Mouse (Mus musculus): ENCODE results near the gene Adck1. TPM values are rescaled to one million over a fixed set of nuclear protein-coding genes. Genes with fewer than 3 reads are reported as not detected.
"Not testable (repeated sequence)": the region's sequence is repeated elsewhere in the genome, so short reads cannot be mapped to it uniquely, and the experiment has no call there.

Gene Adck1
- total and polyA plus RNA-seq, 2 experiments, result 13.5 to 24.4 TPM

DNA sequence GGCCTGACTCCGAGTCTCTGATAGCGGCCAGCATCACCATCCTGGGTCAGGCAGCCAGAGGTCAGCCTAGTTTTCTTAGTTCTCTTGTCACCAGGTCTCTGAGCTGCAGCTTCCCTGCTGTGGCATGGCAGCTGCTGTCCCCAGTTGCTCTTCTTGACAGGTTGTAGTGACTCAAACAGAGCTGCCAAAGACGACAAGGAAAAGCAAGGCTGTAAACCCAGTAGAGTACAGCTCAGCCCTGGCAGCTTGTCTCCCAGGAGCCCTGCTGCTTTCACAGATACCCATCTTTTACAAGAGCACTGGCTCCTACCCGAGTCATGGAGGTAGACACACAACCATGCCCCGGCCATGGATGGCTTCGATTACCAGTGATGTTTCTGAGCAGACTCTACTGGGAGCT is 108.3 kb downstream of the Adck1 start:
- 84% methylated on average over 6 of the region's 6 CpGs for WGBS
- no peaks in the 10 kb centered on the region for H3K4me1 ChIP-seq (ENCODE audit: control insufficient read depth, insufficient read depth, low read length)
- TF ChIP-seq CTCF (IDR thresholded peaks at IDR 0.05; ENCODE audit: low read depth, low read length) (no peak), POLR2A (IDR thresholded peaks at IDR 0.05; ENCODE audit: extremely low read depth, insufficient read depth, low read length) (no peak)
- H3K79me2 ChIP-seq (ENCODE audit: control insufficient read depth, insufficient read depth, low read length), result no peaks in the 10 kb centered on the region
- no peaks in the 10 kb centered on the region for H3K27me3 ChIP-seq (ENCODE audit: control insufficient read depth, insufficient read depth, low read length)
- H3K9ac ChIP-seq (ENCODE audit: low read depth, low read length), result no peak overlapping the region
- H3K36me3 ChIP-seq (ENCODE audit: control insufficient read depth, insufficient read depth, low read length), result no peaks in the 10 kb centered on the region
- no peak overlapping the region for H3K4me3 ChIP-seq (ENCODE audit: insufficient read depth, low read depth, low read length)
- no peak for DNase-seq (ENCODE audit: extremely low read depth, low read depth, low spot score)
- H3K27ac ChIP-seq (replicated peaks; ENCODE audit: insufficient read depth, low read depth, low read length), result no peak overlapping the region

DNA sequence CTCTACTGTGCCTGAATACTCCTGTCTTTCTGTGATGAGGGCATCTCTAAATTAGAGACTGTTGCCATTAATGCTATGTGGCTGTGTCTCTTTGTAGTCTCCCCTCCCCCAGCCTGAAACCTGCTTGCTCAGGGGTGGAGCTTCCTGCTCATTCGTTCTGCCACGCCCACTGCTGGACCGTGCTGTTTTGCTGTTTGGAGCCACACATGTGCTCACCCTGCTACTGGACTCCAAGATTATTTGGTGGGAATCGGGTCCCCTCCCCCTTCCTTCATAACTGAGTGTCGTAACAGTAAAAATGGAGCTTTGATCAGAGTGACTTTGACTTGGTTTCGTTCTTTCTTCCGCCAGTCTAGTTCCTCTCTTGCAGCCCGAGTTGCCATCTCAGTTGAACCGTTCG is 111.5 kb downstream of the Adck1 start:
- peak; percentile 16 for DNase-seq (ENCODE audit: extremely low read depth, low read depth, low spot score)
- H3K27me3 ChIP-seq (ENCODE audit: control insufficient read depth, insufficient read depth, low read length); H3K79me2 ChIP-seq (ENCODE audit: control insufficient read depth, insufficient read depth, low read length); H3K36me3 ChIP-seq (ENCODE audit: control insufficient read depth, insufficient read depth, low read length); H3K4me3 ChIP-seq (ENCODE audit: insufficient read depth, low read depth, low read length); H3K27ac ChIP-seq (replicated peaks; ENCODE audit: insufficient read depth, low read depth, low read length); H3K4me1 ChIP-seq (ENCODE audit: control insufficient read depth, insufficient read depth, low read length); H3K9ac ChIP-seq (ENCODE audit: low read depth, low read length): not testable (repeated sequence)
- WGBS, result 59% methylated on average over 10 of the region's 10 CpGs

- TF ChIP-seq CTCF (IDR thresholded peaks at IDR 0.05; ENCODE audit: low read depth, low read length) (no peak), POLR2A (IDR thresholded peaks at IDR 0.05; ENCODE audit: extremely low read depth, insufficient read depth, low read length) (no peak)
- Histone ChIP-seq H3K4me3 (ENCODE audit: insufficient read depth, low read depth, low read length) (no peak overlapping the region), H3K27ac (replicated peaks; ENCODE audit: insufficient read depth, low read depth, low read length) (no peak overlapping the region), H3K36me3 (ENCODE audit: control insufficient read depth, insufficient read depth, low read length) (no peaks in the 10 kb centered on the region), H3K9ac (ENCODE audit: low read depth, low read length) (no peak overlapping the region), H3K27me3 (ENCODE audit: control insufficient read depth, insufficient read depth, low read length) (no peaks in the 10 kb centered on the region), H3K79me2 (ENCODE audit: control insufficient read depth, insufficient read depth, low read length) (no peaks in the 10 kb centered on the region), H3K4me1 (ENCODE audit: control insufficient read depth, insufficient read depth, low read length) (no peaks in the 10 kb centered on the region)
- 40% methylated on average over 3 of the region's 3 CpGs for WGBS
- peak; percentile 50 for DNase-seq (ENCODE audit: extremely low read depth, low read depth, low spot score)
These were observed 112.5 kb downstream of the Adck1 start for GRCm38 (mm10) chr12:88472832-88473231.

DNA sequence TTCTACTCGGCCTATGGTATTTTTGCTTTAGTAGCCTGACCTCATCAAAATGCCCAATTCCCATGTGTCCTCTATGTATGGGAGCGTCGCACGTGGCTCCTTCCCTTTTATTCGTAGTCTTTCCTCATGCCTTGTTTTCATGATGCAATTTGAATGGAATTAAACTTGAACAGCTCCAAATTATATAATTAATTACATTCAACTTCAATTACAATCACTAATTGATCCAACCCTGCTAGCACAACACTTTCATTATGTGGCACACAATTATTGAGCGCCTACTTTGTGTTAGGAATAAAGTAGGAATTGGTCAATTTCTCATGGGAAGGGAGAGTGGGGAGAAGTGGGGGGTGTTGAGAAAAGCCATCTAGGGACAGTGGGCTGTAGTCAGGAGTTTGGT is 113.4 kb downstream of the Adck1 start:
- Histone ChIP-seq H3K27me3 (ENCODE audit: control insufficient read depth, insufficient read depth, low read length) (no peaks in the 10 kb centered on the region), H3K4me3 (ENCODE audit: insufficient read depth, low read depth, low read length) (no peak overlapping the region), H3K79me2 (ENCODE audit: control insufficient read depth, insufficient read depth, low read length) (no peaks in the 10 kb centered on the region), H3K27ac (replicated peaks; ENCODE audit: insufficient read depth, low read depth, low read length) (no peak overlapping the region), H3K9ac (ENCODE audit: low read depth, low read length) (no peak overlapping the region), H3K4me1 (ENCODE audit: control insufficient read depth, insufficient read depth, low read length) (no peaks in the 10 kb centered on the region), H3K36me3 (ENCODE audit: control insufficient read depth, insufficient read depth, low read length) (no peaks in the 10 kb centered on the region)
- DNase-seq (ENCODE audit: extremely low read depth, low read depth, low spot score), result no peak
- 94% methylated on average over 6 of the region's 6 CpGs for WGBS
- TF ChIP-seq POLR2A (IDR thresholded peaks at IDR 0.05; ENCODE audit: extremely low read depth, insufficient read depth, low read length) (no peak), CTCF (IDR thresholded peaks at IDR 0.05; ENCODE audit: low read depth, low read length) (no peak)

DNA sequence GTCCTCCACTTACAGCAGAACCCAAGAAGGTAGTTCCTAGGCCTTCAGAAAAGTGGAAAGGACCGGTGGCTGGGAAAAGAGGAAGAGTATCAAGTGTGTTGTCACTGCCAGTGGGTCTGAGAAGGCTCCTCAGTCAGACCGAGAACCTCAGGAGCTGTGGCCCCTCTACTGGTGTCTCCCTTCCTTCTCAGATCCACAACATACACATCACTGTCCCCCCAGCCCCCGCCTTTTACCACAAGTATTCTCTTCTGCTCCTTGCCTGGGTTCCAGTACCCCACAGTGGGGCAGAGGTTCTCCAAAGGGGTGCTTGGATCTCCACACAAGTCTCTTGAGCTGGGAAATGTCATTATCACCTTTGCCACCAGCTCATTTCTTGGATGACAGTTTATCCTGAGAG is 115.5 kb downstream of the Adck1 start:
- H3K27ac ChIP-seq (replicated peaks; ENCODE audit: insufficient read depth, low read depth, low read length), result no peak overlapping the region
- WGBS, result 81% methylated on average over 3 of the region's 3 CpGs
- no peaks in the 10 kb centered on the region for H3K27me3 ChIP-seq (ENCODE audit: control insufficient read depth, insufficient read depth, low read length)
- no peak for DNase-seq (ENCODE audit: extremely low read depth, low read depth, low spot score)
- TF ChIP-seq POLR2A (IDR thresholded peaks at IDR 0.05; ENCODE audit: extremely low read depth, insufficient read depth, low read length) (no peak), CTCF (IDR thresholded peaks at IDR 0.05; ENCODE audit: low read depth, low read length) (no peak)
- H3K4me3 ChIP-seq (ENCODE audit: insufficient read depth, low read depth, low read length), result no peak overlapping the region
- no peaks in the 10 kb centered on the region for H3K36me3 ChIP-seq (ENCODE audit: control insufficient read depth, insufficient read depth, low read length)
- H3K9ac ChIP-seq (ENCODE audit: low read depth, low read length), result no peak overlapping the region
- no peaks in the 10 kb centered on the region for H3K4me1 ChIP-seq (ENCODE audit: control insufficient read depth, insufficient read depth, low read length)
- H3K79me2 ChIP-seq (ENCODE audit: control insufficient read depth, insufficient read depth, low read length), result no peaks in the 10 kb centered on the region

GRCm38 (mm10) chr12:88476702-88477101 is 116.3 kb downstream of the Adck1 start:
- WGBS, result 70% methylated on average over 6 of the region's 6 CpGs
- Histone ChIP-seq H3K27ac (replicated peaks; ENCODE audit: insufficient read depth, low read depth, low read length) (no peak overlapping the region), H3K9ac (ENCODE audit: low read depth, low read length) (no peak overlapping the region), H3K4me1 (ENCODE audit: control insufficient read depth, insufficient read depth, low read length) (no peaks in the 10 kb centered on the region), H3K4me3 (ENCODE audit: insufficient read depth, low read depth, low read length) (no peak overlapping the region), H3K36me3 (ENCODE audit: control insufficient read depth, insufficient read depth, low read length) (no peaks in the 10 kb centered on the region), H3K27me3 (ENCODE audit: control insufficient read depth, insufficient read depth, low read length) (no peaks in the 10 kb centered on the region), H3K79me2 (ENCODE audit: control insufficient read depth, insufficient read depth, low read length) (no peaks in the 10 kb centered on the region)
- no peak for TF ChIP-seq CTCF (IDR thresholded peaks at IDR 0.05; ENCODE audit: low read depth, low read length)
- no peak for TF ChIP-seq POLR2A (IDR thresholded peaks at IDR 0.05; ENCODE audit: extremely low read depth, insufficient read depth, low read length)
- DNase-seq (ENCODE audit: extremely low read depth, low read depth, low spot score), result no peak

Data from liver, adult 2 months (tissue).